Mouse (Mus musculus) MEL (cell line): ENCODE data around the gene Bsnd. TPM values are rescaled to one million over a fixed set of nuclear protein-coding genes. Genes with fewer than 3 reads are reported as not detected.
A peak's percentile ranks its signal among the peaks of the same experiment; 100 is the strongest.

ENCODE experiments used
- DNase-seq: peaks from one replicate; pipeline ENCODE4 v3.0.0; 2011; ENCODE audit warnings: low read depth, low spot score
- H3K27ac ChIP-seq: 2 replicates; pipeline ENCODE4 v1.5.1; 2012; ENCODE audit warnings: low read depth, mild to moderate bottlenecking, control low read depth, low read length, moderate library complexity; ENCODE audit not compliant: control insufficient read depth
- H3K27me3 ChIP-seq, 2 experiments: fragments of 150-350 bp in 1 of 2; sonication (generic) in 1 of 2; 2 replicates each; pipeline ENCODE4 v1.6.1; 2012; ENCODE audit warnings: low read length in 2 of 2, mild to moderate bottlenecking in 2 of 2, improper control_type of control experiment in 1 of 2, moderate library complexity in 1 of 2; ENCODE audit not compliant: insufficient read depth in 2 of 2, control insufficient read depth in 1 of 2
- H3K36me3 ChIP-seq, 2 experiments: 2 replicates each; pipeline ENCODE4 v1.6.1; 2012 to 2014; ENCODE audit warnings: low read length in 2 of 2, improper control_type of control experiment in 1 of 2, inconsistent platforms in 1 of 2, mild to moderate bottlenecking in 1 of 2; ENCODE audit not compliant: insufficient read depth in 2 of 2, control insufficient read depth in 1 of 2
- H3K4me1 ChIP-seq, 2 experiments: fragments of 150-350 bp in 1 of 2; sonication (generic) in 1 of 2; 2 replicates each; pipeline ENCODE4 v1.6.1; 2012; ENCODE audit warnings: low read length in 2 of 2, improper control_type of control experiment in 1 of 2, mild to moderate bottlenecking in 1 of 2; ENCODE audit not compliant: insufficient read depth in 2 of 2, control insufficient read depth in 1 of 2
- H3K4me3 ChIP-seq, 2 experiments: fragments of 150-350 bp in 1 of 2; sonication (generic) in 1 of 2; 2 replicates each; pipeline ENCODE4 v1.5.1; 2012; ENCODE audit warnings: low read depth in 2 of 2, low read length in 2 of 2, mild to moderate bottlenecking in 2 of 2, moderate library complexity in 2 of 2, control low read depth in 1 of 2, improper control_type of control experiment in 1 of 2; ENCODE audit not compliant: control insufficient read depth in 1 of 2, insufficient read depth in 1 of 2
- H3K79me2 ChIP-seq: 2 replicates; pipeline ENCODE4 v1.6.1; 2012; ENCODE audit warnings: mild to moderate bottlenecking, low read length, moderate library complexity; ENCODE audit not compliant: control insufficient read depth, poor library complexity, insufficient read depth
- H3K9ac ChIP-seq: 2 replicates; pipeline ENCODE4 v1.6.1; 2012; ENCODE audit warnings: low read depth, mild to moderate bottlenecking, control low read depth, low read length, moderate library complexity; ENCODE audit not compliant: control insufficient read depth, poor library complexity, severe bottlenecking
- H3K9me3 ChIP-seq: fragments of 150-350 bp; sonication (generic); replicated peaks from 2 replicates; pipeline ENCODE4 v1.6.1; 2012; ENCODE audit warnings: mild to moderate bottlenecking, low read length, improper control_type of control experiment, moderate library complexity; ENCODE audit not compliant: insufficient read depth
- CHD1 ChIP-seq: IDR thresholded peaks from 2 replicates; pipeline ENCODE4 v1.6.1; 2012; ENCODE audit warnings: low read depth, mild to moderate bottlenecking, inconsistent platforms, low read length, improper control_type of control experiment
- CHD2 ChIP-seq: IDR thresholded peaks from 2 replicates; pipeline ENCODE4 v1.6.1; 2011; ENCODE audit warnings: low read length, improper control_type of control experiment
- EP300 ChIP-seq, 2 experiments: IDR thresholded peaks; 2 replicates each; pipeline ENCODE4 v1.6.1; 2011; ENCODE audit warnings: improper control_type of control experiment in 2 of 2, low read length in 2 of 2, low read depth in 1 of 2, mild to moderate bottlenecking in 1 of 2
- ETS1 ChIP-seq: IDR thresholded peaks from 2 replicates; pipeline ENCODE4 v1.6.1; 2012; ENCODE audit warnings: low read depth, mild to moderate bottlenecking, inconsistent platforms, low read length, improper control_type of control experiment, moderate library complexity
- GABPA ChIP-seq: IDR thresholded peaks from 2 replicates; pipeline ENCODE4 v1.6.1; 2012; ENCODE audit warnings: low read depth, mild to moderate bottlenecking, inconsistent platforms, low read length, improper control_type of control experiment, moderate library complexity
- MAFK ChIP-seq: IDR thresholded peaks from 2 replicates; pipeline ENCODE4 v1.6.1; 2011; ENCODE audit warnings: low read depth, mild to moderate bottlenecking, low read length, improper control_type of control experiment, borderline replicate concordance
- MEF2A ChIP-seq: IDR thresholded peaks from 2 replicates; pipeline ENCODE4 v1.6.1; 2014; ENCODE audit warnings: low read depth, mild to moderate bottlenecking, inconsistent platforms, low read length, improper control_type of control experiment; ENCODE audit not compliant: poor library complexity, insufficient replicate concordance, severe bottlenecking; ENCODE audit errors: extremely low read depth
- MXI1 ChIP-seq: IDR thresholded peaks from 2 replicates; pipeline ENCODE4 v1.6.1; 2011; ENCODE audit warnings: mild to moderate bottlenecking, low read depth, low read length, improper control_type of control experiment
- NRF1 ChIP-seq: IDR thresholded peaks from 2 replicates; pipeline ENCODE4 v1.6.1; 2014; ENCODE audit warnings: low read depth, mild to moderate bottlenecking, inconsistent platforms, low read length, improper control_type of control experiment, moderate library complexity; ENCODE audit not compliant: poor library complexity, insufficient read depth, severe bottlenecking
- POLR2A ChIP-seq, 2 experiments: IDR thresholded peaks; 2 replicates each; pipeline ENCODE4 v1.6.1; 2011 to 2012; ENCODE audit warnings: low read length in 2 of 2, mild to moderate bottlenecking in 2 of 2, control low read depth in 1 of 2, improper control_type of control experiment in 1 of 2, low read depth in 1 of 2, moderate library complexity in 1 of 2; ENCODE audit not compliant: control insufficient read depth in 1 of 2, insufficient read depth in 1 of 2, poor library complexity in 1 of 2
- POLR2AphosphoS5 ChIP-seq: IDR thresholded peaks from 2 replicates; pipeline ENCODE4 v1.6.1; 2012; ENCODE audit warnings: low read depth, borderline replicate concordance, mild to moderate bottlenecking, inconsistent platforms, low read length, moderate library complexity, mixed read lengths
- SIN3A ChIP-seq: IDR thresholded peaks from 2 replicates; pipeline ENCODE4 v1.6.1; 2012; ENCODE audit warnings: low read length, improper control_type of control experiment, inconsistent platforms
- SMC3 ChIP-seq: IDR thresholded peaks from 2 replicates; pipeline ENCODE4 v1.6.1; 2011; ENCODE audit warnings: low read depth, low read length, improper control_type of control experiment
- TAL1 ChIP-seq: IDR thresholded peaks from 2 replicates; pipeline ENCODE4 v1.6.1; 2012; ENCODE audit warnings: mild to moderate bottlenecking, inconsistent platforms, low read length, moderate library complexity, mixed read lengths
- TBP ChIP-seq: IDR thresholded peaks from 2 replicates; pipeline ENCODE4 v1.8.0; 2011; ENCODE audit warnings: low read depth, low read length, improper control_type of control experiment
- USF2 ChIP-seq, 2 experiments: IDR thresholded peaks; 2 replicates each; pipeline ENCODE4 v1.6.1; 2011 to 2012; ENCODE audit warnings: improper control_type of control experiment in 2 of 2, low read length in 2 of 2, borderline replicate concordance in 1 of 2, inconsistent platforms in 1 of 2, low read depth in 1 of 2, mild to moderate bottlenecking in 1 of 2; ENCODE audit not compliant: insufficient read depth in 1 of 2
- ZC3H11A ChIP-seq: IDR thresholded peaks from 2 replicates; pipeline ENCODE4 v1.6.1; 2012; ENCODE audit warnings: low read depth, mild to moderate bottlenecking, inconsistent platforms, low read length, improper control_type of control experiment
- ZKSCAN1 ChIP-seq: IDR thresholded peaks from 2 replicates; pipeline ENCODE4 v1.6.1; 2012; ENCODE audit warnings: low read depth, mild to moderate bottlenecking, inconsistent platforms, low read length, improper control_type of control experiment, moderate library complexity
- ZMIZ1 ChIP-seq: IDR thresholded peaks from 2 replicates; pipeline ENCODE4 v1.6.1; 2012; ENCODE audit warnings: low read depth, mild to moderate bottlenecking, inconsistent platforms, low read length, improper control_type of control experiment, moderate library complexity
- ZNF384 ChIP-seq: IDR thresholded peaks from 2 replicates; pipeline ENCODE4 v1.6.1; 2012; ENCODE audit warnings: low read depth, mild to moderate bottlenecking, inconsistent platforms, low read length, improper control_type of control experiment
- polyA plus RNA-seq, 2 experiments: library from polyadenylated mRNA; stranded (reverse) in 1 of 2; unstranded in 1 of 2; fragments of >175 nt in 1 of 2; fragments of >200 nt in 1 of 2; gene quantifications; 2 replicates each; pipeline versions ENCODE4 v1.2.1 to v1.2.4; 2012; ENCODE audit warnings: low replicate concordance in 2 of 2, low read depth in 1 of 2; ENCODE audit not compliant: insufficient read length in 2 of 2, insufficient read depth in 1 of 2, missing spikeins in 1 of 2
- total RNA-seq: library from RNA; depleted of rRNA; stranded (reverse); fragments of 300-350 nt; gene quantifications from 2 replicates; pipeline ENCODE4 v1.2.3, GENCODE M21; 2012

The Bsnd gene
- total and polyA plus RNA-seq, 3 experiments: 0.04 TPM; not detected in 2

GRCm38 (mm10) chr4:106463174-106463801 is 28.8 kb downstream of the Bsnd start (continued):
- no peak for TF ChIP-seq ZC3H11A
- TF ChIP-seq SMC3: no peak
- no peak for TF ChIP-seq EP300 (IDR thresholded peaks at IDR 0.05; ENCODE audit: low read depth in 1 of 2, low read length in 2 of 2)
- TF ChIP-seq ZKSCAN1: no peak
- peak; percentile 69 for TF ChIP-seq TBP
- no peak for TF ChIP-seq NRF1
- no peak for TF ChIP-seq CHD1
- TF ChIP-seq CHD2: no peak
- TF ChIP-seq ETS1: peak; percentile 12; the same call in 1 of the 2 replicates
- TF ChIP-seq MXI1: peak; percentile 88

DNA sequence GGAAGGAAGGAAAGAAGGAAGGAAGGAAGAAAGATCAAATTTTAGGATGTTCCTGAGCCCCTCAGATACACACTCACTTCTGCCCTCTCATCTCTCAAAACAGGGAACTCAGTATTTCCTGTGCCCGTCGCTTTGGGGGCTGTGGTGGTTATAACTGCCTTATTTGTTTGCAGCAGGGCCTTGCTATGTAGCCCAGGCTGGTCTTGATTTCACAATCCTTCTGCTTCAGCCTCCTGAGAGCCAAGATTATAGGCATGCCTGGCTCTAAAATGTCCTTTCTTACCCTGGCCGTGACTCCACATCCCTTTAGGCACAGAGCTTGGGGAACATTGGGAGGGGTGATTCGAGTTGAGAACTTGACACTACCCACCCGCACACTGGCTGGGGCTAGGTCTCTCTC is 29.6 kb downstream of the Bsnd start:
- Histone ChIP-seq H3K9ac (peak overlapping the region; percentile 35), H3K4me3 (peak overlapping the region; percentile 53 to 64)

DNA sequence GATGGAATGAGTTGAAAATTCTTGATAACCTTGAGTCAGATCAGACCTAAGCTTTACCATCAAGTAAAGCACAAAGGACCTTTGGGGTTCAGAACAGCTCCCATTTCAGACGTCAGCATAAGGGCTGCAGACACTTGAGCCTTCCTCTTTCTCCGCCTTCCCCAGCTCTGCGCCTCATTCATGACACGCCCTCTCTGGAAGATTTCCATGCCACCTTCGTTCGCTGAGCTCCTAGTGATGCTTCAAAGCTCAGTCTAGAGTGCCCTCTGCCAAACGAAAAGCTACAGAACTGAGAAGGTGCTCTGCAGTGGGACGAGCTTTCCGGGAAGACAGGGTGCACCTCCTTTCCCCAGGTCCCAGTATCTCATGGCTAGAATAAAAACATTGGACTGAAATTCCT is 30.1 kb downstream of the Bsnd start:
- Histone ChIP-seq H3K27ac (no peak overlapping the region), H3K9ac (no peak overlapping the region), H3K36me3 (peaks cover 8 to 13% of the 10 kb centered on the region in 2 experiments), H3K9me3 (no peaks in the 10 kb centered on the region), H3K4me3 (peak overlapping the region in 1 of 2 experiments; percentile 53; a peak in 1 of 4 replicates), H3K27me3 (no peaks in the 10 kb centered on the region)
- DNase-seq: peak; percentile 68
- no peak for TF ChIP-seq SMC3
- TF ChIP-seq SIN3A: 0 out of 2 replicates have a peak, but pooled peaks have one; percentile 38
- TF ChIP-seq MEF2A: no peak
- no peak for TF ChIP-seq POLR2AphosphoS5
- TF ChIP-seq MXI1: no peak
- TF ChIP-seq, all 39 proteins: peak for 1
- H3K4me1 ChIP-seq: peaks cover 2 to 24% of the 10 kb centered on the region in 2 experiments; a peak in 3 of 4 replicates
- H3K79me2 ChIP-seq: peaks cover 36% of the 10 kb centered on the region

More for the DNA sequence above, 29.6 kb downstream of the Bsnd start:
- peaks cover 8 to 13% of the 10 kb centered on the region in 2 experiments for H3K36me3 ChIP-seq
- no peaks in the 10 kb centered on the region for H3K27me3 ChIP-seq
- H3K9me3 ChIP-seq: no peaks in the 10 kb centered on the region
- peaks cover 2 to 24% of the 10 kb centered on the region in 2 experiments; a peak in 3 of 4 replicates for H3K4me1 ChIP-seq
- peak; percentile 56 for DNase-seq
- peaks cover 36% of the 10 kb centered on the region for H3K79me2 ChIP-seq
- peak overlapping the region; percentile 14 for H3K27ac ChIP-seq
- no peak for TF ChIP-seq CHD1
- no peak for TF ChIP-seq ZNF384
- TF ChIP-seq MAFK: no peak
- no peak for TF ChIP-seq ZMIZ1
- no peak for TF ChIP-seq CHD2
- 0 out of 4 replicates have a peak, but pooled peaks of 1 of the 2 experiments have one; percentile 11 for TF ChIP-seq EP300 (IDR thresholded peaks at IDR 0.05; ENCODE audit: low read depth in 1 of 2, low read length in 2 of 2)
- TF ChIP-seq GABPA: no peak
- TF ChIP-seq POLR2A (IDR thresholded peaks at IDR 0.05; ENCODE audit: control insufficient read depth in 1 of 2, insufficient read depth in 1 of 2, low read depth in 1 of 2, low read length in 2 of 2, poor library complexity in 1 of 2): no peak
- TF ChIP-seq SMC3: no peak
- TF ChIP-seq USF2 (IDR thresholded peaks at IDR 0.05; ENCODE audit: borderline replicate concordance in 1 of 2, insufficient read depth in 1 of 2, low read depth in 1 of 2, low read length in 2 of 2): no peak
- no peak for TF ChIP-seq ETS1
- peak; percentile 23; the same call in 1 of the 2 replicates for TF ChIP-seq TAL1
- TF ChIP-seq, all 39 proteins: peak for 2
